Mouse (Mus musculus) brain, embryonic 18.5 days (tissue): ENCODE data around the gene Hoxb6.

ENCODE experiments used
- DNase-seq: peaks from one replicate; pipeline ENCODE4 v3.0.0-alpha.2; 2012; ENCODE audit warnings: low read depth, low spot score

Gene Hoxb6

DNA sequence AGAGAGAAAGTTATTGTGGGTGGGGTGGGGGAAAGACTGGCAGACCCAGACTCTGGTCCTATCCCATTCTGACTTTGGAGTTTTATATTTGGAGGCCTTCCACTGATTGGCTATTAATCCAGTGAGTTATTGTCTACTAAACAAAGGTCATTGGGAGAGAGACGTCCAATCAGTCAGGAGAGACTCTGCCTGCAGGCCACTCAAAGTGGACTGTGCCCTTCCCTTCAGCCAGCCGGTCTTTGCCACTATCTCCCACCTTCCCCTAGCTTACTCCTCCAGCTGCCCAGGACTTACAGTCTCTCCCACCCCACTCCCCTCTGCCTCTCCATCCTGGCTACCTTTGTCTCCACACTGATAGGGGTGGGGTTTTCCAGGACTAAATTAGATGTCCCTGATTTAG, 44.3 kb downstream of the Hoxb6 start:
- no peak for DNase-seq

DNA sequence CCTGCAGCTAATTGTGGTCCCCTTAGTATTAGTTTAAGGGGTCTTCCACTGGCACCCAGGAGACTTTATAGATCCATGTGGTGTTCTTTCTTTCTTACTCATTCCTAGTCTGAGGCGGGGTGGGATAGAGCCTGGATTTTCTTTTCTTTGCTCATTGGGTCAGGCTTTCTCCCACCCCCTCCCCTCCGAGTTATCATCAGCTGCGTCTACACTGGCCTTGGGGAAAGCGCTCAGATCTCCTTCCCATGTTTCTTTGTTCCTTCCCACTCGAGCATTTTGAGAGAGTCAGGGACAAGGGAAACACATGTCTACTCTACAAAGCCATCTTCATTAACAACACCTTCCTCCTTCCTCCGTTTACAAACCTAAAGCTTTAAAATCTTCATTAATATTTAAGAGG, 44.8 kb downstream of the Hoxb6 start:
- no peak for DNase-seq

DNA sequence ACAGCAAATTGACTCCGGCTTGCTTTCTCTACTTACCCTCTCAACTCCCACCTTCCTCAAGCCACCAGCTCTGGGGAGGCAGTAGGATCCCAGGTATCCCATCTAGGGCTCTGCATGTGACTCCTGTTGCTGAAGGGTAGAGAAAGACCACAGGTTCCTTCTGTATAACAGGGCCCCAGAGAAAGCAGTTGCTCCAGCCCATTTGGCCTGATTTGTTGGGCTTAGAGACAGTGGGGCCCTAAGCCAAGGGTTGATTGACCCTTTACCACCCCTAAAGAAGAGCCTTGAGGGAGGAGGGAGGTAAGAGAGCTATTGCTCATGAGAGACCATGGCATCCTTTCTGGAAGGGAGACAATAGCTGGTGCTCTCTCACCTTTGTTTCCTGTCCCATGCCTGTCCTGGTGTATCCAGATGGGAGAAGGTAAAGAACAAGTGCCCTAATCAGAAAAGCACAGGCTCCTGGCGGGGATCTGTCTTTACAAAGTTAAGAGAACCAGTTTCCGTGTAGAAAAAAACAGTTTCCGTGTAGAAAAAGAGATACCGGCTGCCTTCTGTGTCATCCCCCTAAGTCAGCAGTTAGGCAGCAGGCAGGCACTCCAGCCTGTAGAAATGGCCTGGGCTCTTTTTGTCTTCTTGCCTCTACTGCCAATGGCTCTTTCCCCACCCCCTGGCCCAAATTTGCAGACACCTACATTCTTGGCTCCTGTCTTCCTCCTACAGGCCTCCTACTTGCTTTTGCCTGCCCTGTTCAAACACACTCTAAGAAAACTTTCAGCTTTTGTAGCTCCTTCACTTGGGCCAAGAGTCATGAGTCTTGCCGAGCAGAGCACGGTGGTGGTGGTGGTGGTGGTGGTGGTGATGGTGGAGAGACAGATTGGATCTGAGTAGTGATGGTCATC, 46.9 kb downstream of the Hoxb6 start:
- DNase-seq: no peak

DNA sequence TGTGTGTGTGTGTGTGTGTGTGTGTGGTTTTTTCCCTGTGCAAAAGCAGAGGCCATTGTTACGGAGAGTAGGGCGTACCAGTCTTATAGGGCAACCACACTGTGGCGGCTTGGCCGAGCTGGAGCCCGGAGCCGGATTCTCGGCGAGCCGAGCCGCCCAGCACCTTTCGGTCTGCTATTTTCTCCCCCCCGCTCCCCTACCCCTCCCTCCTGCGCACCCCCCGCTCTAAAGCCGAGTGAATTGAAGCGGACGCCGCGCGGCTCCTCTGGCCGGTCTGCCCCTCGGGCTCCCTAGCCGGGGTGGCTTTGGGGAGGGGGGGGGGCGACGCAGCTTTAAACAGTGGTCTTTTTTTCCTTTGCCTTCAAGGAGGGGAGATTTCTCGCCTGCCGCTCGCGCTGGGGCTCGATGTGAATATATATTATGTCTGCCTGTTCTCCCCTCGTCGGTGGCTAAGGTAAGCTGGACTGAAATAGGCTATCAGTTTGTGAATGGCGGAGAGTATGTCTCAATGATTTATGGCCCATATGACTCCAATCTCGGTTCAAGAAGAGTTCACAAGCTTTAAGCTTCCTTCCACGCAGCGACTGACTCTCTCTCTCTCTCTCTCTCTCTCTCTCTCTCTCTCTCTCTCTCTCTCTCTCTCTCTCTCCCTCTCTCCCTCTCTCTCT, 48.6 kb downstream of the Hoxb6 start:
- DNase-seq: no peak

DNA sequence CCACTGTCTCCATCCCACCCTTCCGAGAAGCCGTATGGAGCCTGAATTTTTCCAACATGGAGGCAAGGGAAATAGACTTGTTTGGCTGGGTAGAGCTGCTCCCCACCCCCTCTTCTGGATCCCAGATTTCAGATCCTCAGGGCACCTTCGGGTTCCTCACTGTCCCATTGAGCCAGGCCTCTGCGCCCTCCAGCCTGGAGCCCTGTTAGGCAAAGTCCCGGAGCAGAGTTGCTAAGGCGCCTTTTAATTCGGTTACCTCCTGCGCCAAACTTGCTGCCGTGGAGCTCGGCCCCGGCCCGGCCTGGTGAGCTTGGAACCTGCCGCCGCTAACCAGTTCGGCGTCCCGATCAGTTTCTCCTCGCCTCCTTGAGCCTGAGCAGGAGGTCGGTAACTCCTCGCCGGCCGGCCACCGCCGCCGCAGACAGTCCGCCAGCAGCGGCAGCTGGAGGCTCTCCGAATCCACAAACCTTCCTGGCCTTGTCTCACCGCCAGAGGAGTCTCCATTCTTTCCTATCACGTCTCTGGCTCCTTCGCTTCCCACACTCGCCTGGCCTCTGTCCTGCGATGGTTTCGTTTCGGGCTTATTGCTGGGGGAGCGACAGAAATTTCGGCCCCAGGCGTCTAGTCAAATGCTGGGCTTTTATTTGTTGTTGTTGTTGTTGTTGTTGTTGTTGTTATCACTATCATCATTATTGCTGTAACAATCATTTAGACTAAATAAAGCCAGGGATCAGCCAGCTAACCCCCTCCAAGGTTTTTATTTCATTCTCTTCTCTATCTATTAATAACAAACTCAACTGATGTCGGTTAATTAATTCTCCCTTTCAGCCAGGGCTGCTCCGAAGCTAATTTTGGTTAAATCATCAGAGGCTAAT, 49.7 kb downstream of the Hoxb6 start:
- DNase-seq: no peak

DNA sequence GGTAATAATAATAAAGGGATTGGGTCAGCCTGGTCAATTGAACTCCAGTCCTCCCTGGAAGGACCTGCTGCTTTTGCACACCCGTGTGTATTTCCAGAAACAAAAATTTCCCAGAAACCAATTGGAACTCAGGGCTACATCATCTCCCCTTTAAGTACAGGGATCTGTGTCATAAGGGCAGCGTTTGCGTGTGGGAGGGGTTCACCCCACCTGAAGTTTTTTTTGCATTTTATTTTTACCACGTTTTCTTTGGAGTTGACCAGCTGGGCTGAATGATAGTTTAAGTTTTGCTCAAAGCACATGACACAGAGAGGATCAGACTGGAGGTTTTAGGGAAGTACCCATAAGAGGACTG, 50.3 kb downstream of the Hoxb6 start:
- no peak for DNase-seq

DNA sequence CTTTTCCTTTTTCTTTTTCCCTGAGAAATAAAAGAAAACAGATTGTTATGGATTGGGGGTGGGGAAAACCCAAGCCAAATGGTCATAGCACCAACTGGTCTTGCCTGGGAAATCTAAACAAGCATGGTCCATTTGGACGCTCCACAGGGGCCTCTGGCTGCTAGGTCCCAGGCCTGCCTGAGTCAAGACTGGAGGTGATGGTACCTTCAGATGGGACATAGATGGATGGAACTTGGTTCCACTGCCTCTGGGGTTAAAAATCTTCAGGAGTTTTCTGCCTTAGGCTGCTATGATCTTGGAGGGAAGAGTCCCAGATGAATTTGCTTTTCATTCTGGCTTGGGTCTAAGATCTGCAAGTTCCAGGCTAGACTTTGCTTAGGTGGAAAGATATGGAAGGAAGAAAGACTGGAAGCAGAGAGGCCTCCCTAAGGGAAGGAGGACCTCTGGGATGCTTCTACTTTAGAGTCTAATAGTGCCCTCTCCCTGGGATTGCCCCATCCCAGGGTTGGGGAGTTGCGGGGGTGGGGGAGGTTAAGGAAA, 51.0 kb downstream of the Hoxb6 start:
- DNase-seq: no peak

DNA sequence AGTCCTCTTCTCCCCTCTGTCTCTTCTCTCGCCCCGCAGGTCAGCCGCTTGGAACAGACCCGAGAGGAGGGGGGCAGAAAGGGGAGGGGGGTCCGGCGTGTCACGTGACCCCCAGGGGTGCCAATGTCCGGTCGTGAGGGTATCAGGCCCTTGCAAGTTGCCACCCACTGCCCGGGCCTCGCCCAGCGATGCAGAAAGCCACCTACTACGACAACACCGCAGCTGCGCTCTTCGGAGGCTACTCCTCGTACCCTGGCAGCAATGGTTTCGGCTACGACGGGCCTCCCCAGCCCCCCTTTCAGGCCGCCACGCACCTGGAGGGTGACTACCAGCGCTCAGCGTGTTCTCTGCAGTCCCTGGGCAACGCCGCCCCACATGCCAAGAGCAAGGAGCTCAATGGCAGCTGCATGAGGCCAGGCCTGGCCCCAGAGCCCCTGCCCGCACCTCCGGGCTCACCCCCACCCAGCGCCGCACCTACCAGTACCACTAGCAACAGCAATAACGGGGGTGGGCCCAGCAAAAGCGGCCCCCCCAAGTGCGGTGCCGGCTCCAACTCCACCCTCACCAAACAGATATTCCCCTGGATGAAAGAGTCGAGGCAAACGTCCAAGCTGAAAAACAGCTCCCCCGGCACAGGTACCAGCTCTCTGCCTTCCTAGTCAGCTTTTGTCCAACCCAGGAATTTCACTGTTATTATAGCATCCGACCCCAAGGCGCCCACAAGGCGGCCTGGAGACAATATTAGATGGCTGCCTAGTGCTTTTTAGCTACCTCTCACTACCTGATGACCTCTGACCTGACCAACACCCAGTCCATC, 52.0 kb downstream of the Hoxb6 start:
- DNase-seq: no peak

DNA sequence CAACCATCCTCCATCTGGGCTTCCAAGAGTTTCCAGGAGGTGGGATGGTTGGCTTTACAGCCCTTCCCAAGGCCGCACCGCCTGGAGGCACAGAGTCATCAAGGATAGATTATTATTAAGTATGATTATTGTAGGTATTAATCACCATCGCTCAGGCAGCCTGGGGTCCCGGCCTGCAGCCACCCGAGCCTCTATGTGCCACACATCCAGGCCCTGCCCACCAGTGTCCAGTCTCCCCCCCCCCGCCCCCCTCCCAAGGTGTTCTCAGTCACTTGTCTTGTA, 52.5 kb downstream of the Hoxb6 start:
- DNase-seq: no peak

DNA sequence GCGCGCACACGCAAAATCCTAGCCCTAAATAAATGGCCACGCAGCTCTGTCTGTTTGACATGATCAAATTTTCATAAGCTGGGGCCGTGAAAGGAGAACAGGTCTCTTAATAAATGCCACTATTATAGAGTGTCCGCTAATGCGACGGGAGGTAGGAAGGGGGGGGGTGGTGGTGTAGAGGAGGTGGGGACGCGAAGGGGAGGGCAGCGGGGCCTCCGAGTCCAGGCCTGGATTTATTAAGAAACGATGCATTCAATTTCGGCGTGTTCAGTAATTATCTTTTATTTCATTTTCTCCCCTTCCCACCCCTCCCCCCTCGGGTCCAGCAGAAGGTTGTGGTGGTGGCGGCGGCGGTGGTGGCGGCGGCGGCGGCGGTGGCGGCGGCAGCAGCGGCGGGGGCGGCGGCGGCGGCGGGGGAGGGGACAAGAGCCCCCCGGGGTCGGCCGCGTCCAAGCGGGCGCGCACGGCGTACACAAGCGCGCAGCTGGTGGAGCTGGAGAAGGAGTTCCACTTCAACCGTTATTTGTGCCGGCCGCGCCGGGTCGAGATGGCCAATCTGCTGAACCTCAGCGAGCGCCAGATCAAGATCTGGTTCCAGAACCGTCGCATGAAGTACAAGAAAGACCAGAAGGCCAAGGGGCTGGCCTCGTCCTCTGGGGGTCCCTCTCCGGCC, 53.1 kb downstream of the Hoxb6 start:
- no peak for DNase-seq

DNA sequence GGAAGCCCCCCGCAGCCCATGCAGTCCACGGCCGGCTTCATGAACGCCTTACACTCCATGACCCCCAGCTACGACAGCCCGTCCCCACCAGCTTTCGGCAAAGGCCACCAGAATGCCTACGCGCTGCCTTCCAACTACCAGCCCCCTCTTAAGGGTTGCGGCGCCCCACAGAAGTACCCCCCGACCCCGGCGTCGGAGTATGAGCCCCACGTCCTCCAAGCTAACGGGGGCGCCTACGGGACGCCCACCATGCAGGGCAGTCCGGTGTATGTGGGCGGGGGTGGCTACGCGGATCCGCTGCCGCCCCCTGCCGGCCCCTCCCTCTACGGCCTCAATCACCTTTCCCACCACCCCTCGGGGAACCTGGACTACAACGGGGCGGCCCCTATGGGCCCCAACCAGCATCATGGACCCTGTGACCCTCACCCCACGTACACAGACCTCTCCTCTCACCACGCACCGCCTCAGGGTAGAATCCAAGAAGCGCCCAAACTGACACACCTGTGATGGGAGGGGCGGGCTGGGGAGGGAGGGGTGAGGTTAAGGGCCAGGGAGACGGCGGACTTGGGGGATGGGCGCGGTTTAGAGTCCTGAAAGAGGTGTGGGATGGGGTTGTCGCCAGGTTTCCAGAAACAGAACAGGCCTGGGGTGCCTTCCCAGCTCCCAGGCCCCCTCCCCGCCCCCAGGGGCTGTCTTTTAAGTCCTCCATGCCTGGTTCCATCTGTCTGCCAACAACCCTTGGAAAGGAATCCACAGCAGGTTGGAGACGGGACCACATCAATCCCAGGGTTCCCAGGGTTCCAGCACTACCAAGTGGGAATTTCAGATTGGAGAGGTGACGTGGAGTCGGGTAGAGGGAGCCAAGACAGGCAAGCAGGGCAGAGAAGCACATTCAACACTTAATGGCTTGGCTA, 53.9 kb downstream of the Hoxb6 start:
- no peak for DNase-seq

DNA sequence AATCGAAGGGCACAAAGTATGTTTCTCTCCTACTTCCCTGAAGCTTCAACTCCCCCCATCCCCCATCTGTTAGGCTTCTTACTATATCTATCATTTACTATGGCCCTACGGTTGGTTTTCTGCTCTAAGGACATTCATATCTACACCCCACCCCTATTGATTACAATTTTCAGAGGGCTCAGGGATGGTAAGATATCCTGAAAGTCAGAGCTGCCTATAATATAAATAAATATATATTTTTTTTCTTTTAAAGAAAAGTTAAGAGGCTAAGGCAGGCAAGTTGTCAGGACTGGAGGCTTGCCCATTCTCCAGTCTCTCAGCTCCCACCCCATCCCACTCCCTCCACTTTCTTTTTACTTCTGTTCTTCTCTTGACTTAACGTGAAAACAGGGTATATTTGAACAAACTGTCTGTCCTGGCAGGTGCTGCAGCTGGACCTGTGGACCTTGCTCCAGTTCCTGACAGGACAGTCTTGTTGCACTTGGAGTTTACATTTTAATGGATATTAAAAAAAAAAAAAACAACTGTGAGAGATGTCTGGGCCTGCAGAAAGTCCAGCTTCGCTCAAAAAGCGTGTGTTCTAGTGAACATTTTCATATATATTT, 54.7 kb downstream of the Hoxb6 start:
- DNase-seq: no peak

DNA sequence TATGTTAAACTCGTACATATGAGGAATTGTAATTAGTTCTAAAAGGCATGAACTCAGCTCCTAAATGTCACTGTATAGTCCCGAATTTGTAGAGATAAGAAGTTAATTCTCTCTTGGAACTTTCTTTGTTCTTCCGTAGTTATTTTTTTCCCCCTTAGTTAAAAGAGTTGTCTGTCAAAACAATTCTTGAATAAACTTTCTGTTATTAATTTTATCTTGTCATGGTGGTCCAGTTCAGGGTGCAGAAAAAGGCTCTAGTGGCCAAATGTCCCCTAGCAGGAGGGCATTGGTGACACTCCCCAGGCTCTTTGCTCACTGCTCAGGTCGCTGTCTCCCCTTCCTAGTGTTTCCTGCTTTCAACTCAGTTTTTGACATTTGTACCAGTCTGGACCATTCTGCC, 55.4 kb downstream of the Hoxb6 start:
- DNase-seq: no peak

DNA sequence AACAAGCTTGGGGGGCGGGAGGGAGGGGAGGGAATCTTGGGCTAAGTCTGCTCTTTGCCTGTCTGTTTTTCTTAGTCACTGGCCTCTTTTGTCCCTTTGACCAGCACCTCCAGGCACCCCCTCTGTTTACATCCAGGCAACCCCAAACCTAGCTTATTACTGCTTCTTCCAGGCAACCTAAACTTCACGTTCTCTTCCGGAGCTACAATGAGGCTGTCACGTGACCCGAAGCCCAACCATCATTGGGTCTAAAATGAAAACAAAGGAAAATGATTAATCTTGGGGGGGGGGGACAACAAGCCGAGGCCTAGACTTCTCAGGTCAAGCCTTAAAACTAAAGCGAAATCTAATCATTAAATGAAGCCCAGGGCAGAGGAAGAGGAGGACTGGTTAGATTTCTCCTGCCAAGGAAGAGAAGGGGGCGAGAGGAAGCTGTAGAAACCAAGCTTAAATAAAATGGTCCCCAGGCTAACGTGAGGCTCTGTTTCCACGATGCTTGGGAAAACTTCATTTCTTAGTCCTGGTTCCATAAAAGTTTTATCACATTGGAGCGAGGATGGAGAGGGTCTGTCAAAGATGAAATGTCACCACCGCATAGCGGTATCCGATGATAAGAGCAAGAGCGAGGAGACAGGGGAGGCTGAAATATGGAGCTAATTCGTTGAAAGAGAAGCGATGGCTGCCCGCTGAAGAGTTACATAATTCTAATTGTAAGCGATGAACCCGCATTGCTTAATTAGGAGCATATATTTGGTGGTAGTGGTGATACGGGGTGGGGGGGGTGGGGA, 56.1 kb downstream of the Hoxb6 start:
- DNase-seq: no peak

DNA sequence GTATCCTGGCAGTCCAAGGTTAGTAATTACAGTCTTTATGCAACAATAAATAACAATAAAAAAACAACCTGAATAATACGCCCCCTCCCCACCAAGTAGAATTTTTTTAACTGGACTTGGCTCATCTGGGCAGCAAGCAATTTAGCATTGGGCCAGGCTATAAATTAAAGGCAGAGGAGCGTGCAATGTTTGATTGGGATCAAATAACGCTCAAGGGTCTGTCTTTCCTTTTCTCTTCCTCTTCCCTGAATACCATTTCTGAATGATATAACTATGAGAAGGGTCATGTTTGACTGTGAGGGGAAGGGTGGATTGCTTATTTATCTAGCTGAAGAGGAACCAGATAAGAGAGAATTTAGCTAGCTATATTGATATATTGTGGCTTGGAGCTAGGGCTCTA, 56.7 kb downstream of the Hoxb6 start:
- no peak for DNase-seq

DNA sequence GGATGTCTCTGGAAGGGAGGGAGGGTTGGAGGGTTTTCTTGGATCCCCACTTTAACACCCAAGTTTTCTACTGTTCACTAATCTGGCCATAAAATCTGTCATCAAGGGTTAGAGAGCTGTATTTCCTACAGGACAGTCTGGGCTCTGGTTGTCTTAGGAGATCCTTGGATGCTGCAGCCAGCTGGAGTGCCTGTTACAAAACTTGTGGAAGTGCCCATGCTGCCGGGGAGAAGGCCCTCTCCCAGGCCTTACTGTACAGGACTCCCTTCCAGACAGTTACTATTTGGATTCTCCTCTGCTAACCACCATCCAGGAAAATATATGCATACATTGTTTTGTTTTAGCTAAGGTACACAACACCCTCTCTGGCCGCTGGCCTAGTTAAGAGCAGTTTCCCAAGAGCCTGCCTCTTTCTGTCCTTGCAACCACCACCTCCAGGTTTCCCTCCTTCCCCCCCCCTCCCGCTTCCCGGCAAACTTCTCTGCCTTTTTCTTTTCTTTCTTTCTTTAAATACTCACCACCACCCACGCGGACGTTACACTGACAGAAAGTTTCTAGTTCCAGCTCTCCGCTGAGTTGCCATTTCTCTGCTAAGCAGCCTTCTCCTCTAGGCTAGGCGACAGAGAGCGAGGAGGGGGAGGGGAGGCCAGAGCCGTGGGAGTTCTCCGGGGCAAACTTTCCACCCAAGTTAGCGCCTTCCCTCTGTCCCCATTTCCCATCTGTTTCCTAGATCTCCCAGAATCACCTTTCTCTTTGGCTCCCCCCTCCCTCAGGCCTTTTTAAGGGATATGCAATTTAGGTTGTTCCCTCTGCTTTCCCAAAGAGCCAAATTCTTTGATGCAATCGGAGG, 57.4 kb downstream of the Hoxb6 start:
- no peak for DNase-seq

DNA sequence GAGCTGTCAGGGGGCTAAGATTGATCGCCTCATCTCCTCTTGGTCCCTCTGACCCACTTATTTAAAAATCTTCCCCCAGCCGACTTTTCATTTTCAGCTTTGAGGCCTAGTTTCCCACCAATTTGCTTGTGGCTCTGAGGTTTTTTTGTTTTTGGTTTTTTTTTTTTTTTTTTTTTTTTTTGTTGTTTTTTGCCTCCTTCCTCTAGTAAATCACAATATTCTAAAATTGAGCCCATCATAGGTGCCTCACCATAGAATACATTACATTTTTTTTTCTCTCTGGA, 58.0 kb downstream of the Hoxb6 start, which contains the start of gene Hoxb2:
TSS of gene Hoxb2 (plus strand) at position 185 of the 284 bp plus-strand sequence.
- no peak for DNase-seq

DNA sequence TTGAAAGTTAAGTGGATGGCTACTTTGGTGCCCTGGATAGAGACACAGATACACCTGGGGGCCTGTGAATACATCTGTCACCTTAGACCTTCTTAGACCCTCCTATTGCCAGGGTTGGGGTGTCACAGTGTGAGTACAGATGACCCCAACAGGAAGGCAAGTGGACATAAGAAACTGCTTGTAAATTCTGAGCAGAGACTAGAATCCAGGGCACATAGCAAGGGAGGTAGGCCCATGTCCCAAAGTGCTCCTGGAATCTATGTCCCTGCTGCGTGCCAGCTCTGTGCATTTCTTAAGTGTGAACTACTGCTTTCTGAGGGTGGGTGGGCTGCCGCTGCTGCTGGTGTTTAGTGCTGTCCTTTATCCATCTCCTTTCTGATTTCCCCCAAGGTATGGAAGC, 58.5 kb downstream of the Hoxb6 start:
- no peak for DNase-seq
